Comparison of ENCODE assay signal across 11 mouse cellular contexts in the genomic region with DNA sequence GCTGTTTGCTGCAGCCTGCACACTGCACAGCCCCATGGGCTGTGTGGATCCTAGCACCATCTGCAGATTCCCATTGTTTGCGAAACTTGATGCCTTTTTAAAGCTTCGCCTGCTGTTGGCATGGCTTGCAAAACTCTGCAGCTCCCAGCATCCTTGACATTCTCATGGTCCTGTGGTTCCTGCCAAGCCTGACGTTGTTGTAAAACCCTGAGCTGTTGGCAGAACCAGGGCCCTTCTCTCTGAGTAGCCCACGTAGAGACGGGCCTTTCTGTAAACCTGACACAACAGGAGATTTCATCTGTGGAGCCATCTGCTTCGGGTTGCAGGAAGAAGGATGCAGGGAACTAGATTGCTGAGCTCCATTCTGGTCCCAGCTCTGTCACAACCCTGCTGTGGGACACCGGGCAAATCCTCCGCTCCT. TPM values are rescaled to one million over a fixed set of nuclear protein-coding genes. Genes with fewer than 3 reads are reported as not detected.
DNase-seq lines count a peak whose midpoint lies in the region; ATAC-seq and TF ChIP-seq lines count a peak whose summit lies in the region.
"Had no signal": no experiment of that assay in that cellular context is flagged by ENCODE, and none has a peak within 500 bp of the region (broad histone marks: within the 10 kb centered on the region; RNA-seq: fewer than 3 reads in every experiment).

No protein-coding gene starts in this region.

- ATAC-seq in stomach, postnatal 0 days (ENCODE audit: low FRiP score, low TSS enrichment) = no peak
- no peak for ATAC-seq in granulocyte monocyte progenitor cell, adult 5-6 weeks (replicated peaks; ENCODE audit: poor library complexity, severe bottlenecking)
- ATAC-seq: lung, postnatal 0 days; Patski had no signal

- H3K9ac ChIP-seq in stomach, postnatal 0 days (ENCODE audit: low read length) = no peak overlapping the region
- H3K9ac ChIP-seq: embryonic facial prominence, embryonic 13.5 days had no signal

- no peak for TF ChIP-seq EP300 in stomach, postnatal 0 days (optimal IDR thresholded peaks at IDR 0.05)

- TF ChIP-seq POLR2A in testis, adult 2 months (IDR thresholded peaks at IDR 0.05; ENCODE audit: control insufficient read depth, low read depth, low read length) = no peak

- no peaks in the 10 kb centered on the region for H3K27me3 ChIP-seq in testis, adult 2 months (ENCODE audit: control insufficient read depth, insufficient read depth, low read length)
- H3K27me3 ChIP-seq in stomach, postnatal 0 days (ENCODE audit: control insufficient read depth, insufficient read depth, low read length) = no peaks in the 10 kb centered on the region

- no peak overlapping the region for H3K4me3 ChIP-seq in testis, adult 2 months (ENCODE audit: control insufficient read depth, low read depth, low read length)
- no peak overlapping the region for H3K4me3 ChIP-seq in stomach, postnatal 0 days (ENCODE audit: low read depth, low read length)
- H3K4me3 ChIP-seq: embryonic facial prominence, embryonic 13.5 days had no signal

- TF ChIP-seq CTCF in testis, adult 2 months (IDR thresholded peaks at IDR 0.05; ENCODE audit: control insufficient read depth, insufficient read depth, insufficient replicate concordance, low read depth, low read length) = no peak
- no peak for TF ChIP-seq CTCF in stomach, postnatal 0 days (IDR thresholded peaks at IDR 0.05; ENCODE audit: low read depth)

- H3K4me1 ChIP-seq in testis, adult 2 months (ENCODE audit: control insufficient read depth, insufficient read depth, low read length) = peaks cover 2% of the 10 kb centered on the region; the same call in 1 of the 2 replicates
- no peaks in the 10 kb centered on the region for H3K4me1 ChIP-seq in stomach, postnatal 0 days (replicated peaks; ENCODE audit: control insufficient read depth, insufficient read depth)

- 61% methylated on average over 8 of the region's 8 CpGs for WGBS in stomach, postnatal 0 days

- H3K9me3 ChIP-seq in stomach, postnatal 0 days (ENCODE audit: control insufficient read depth, low read length) = no peaks in the 10 kb centered on the region
- H3K9me3 ChIP-seq: embryonic facial prominence, embryonic 13.5 days had no signal

- no peak for DNase-seq in testis, postnatal 10 days (ENCODE audit: low spot score)
- peak; percentile 35 to 42 for DNase-seq in cerebellum, postnatal 36 days
- peak; percentile 26 to 45 for DNase-seq in layer of hippocampus, postnatal 10 days (ENCODE audit: low spot score in 2 of 2)
- peak; percentile 96 for DNase-seq in telencephalon, adult 2 months (ENCODE audit: low read depth, low spot score)
- no peak for DNase-seq in stomach, postnatal 0 days (ENCODE audit: low spot score)
- DNase-seq in thymus, postnatal 10 days (ENCODE audit: low spot score in 2 of 2) = no peak

- H3K36me3 ChIP-seq in testis, adult 2 months (ENCODE audit: control insufficient read depth, insufficient read depth, low read length) = no peaks in the 10 kb centered on the region
- H3K36me3 ChIP-seq in stomach, postnatal 0 days (ENCODE audit: control insufficient read depth, insufficient read depth, low read length) = no peaks in the 10 kb centered on the region
- H3K36me3 ChIP-seq: embryonic facial prominence, embryonic 13.5 days had no signal

- H3K4me2 ChIP-seq in stomach, postnatal 0 days (replicated peaks; ENCODE audit: low read depth) = no peak overlapping the region
- H3K4me2 ChIP-seq: embryonic facial prominence, embryonic 13.5 days had no signal

- H3K27ac ChIP-seq in testis, adult 2 months (ENCODE audit: control insufficient read depth, insufficient read depth, low read depth, low read length) = 0 out of 2 replicates have a peak overlapping the region, but pooled peaks have one; percentile 10
- no peak overlapping the region for H3K27ac ChIP-seq in stomach, postnatal 0 days (replicated peaks)
- H3K27ac ChIP-seq: embryonic facial prominence, embryonic 13.5 days had no signal

RNA-seq across cellular contexts. Expression of gene Slco2b1, which starts 2.8 kb away (rescaled TPM):
- polyA plus RNA-seq in testis, adult 2 months (2012; rRNA removed) = 2.0 and 2.5 TPM in 2 replicates
- 10 to 100 TPM; 14.8 to 15.4 TPM for total RNA-seq in layer of hippocampus, postnatal 10 days (2021)
- polyA plus RNA-seq in stomach, postnatal 0 days (2015; fragmentation: Nextera tagmentation; extraction: Ambion mirVana) = 2.1 and 2.2 TPM in 2 replicates
- not detected in 2 replicates for total RNA-seq in granulocyte monocyte progenitor cell, adult 5-6 weeks (2014; fragmentation: Nextera tagmentation)
- total RNA-seq in granulocyte monocyte progenitor cell, adult 5-6 weeks (2017) = 0.13 TPM in 1 of 2 replicates, not detected in the other
- polyA plus RNA-seq: Patski had no signal

RNA-seq across cellular contexts. Expression of gene Olfr520, which starts 21.8 kb away (rescaled TPM):
- 0.22 TPM in 1 of 2 replicates, not detected in the other for polyA plus RNA-seq in testis, adult 2 months (2012; rRNA removed)
- total RNA-seq in layer of hippocampus, postnatal 10 days (2021) = not detected
- 0.11 TPM in 1 of 2 replicates, not detected in the other for polyA plus RNA-seq in stomach, postnatal 0 days (2015; fragmentation: Nextera tagmentation; extraction: Ambion mirVana)
- total RNA-seq in granulocyte monocyte progenitor cell, adult 5-6 weeks (2014; fragmentation: Nextera tagmentation) = not detected in 2 replicates
- total RNA-seq in granulocyte monocyte progenitor cell, adult 5-6 weeks (2017) = not detected in 2 replicates
- polyA plus RNA-seq: embryonic facial prominence, embryonic 13.5 days; lung, postnatal 0 days; Patski had no signal

RNA-seq across cellular contexts. Expression of gene Olfr521, which starts 55.0 kb away (rescaled TPM):
- polyA plus RNA-seq in testis, adult 2 months (2012; rRNA removed) = not detected in 2 replicates
- not detected for total RNA-seq in layer of hippocampus, postnatal 10 days (2021)
- polyA plus RNA-seq in stomach, postnatal 0 days (2015; fragmentation: Nextera tagmentation; extraction: Ambion mirVana) = not detected in 2 replicates
- total RNA-seq in granulocyte monocyte progenitor cell, adult 5-6 weeks (2014; fragmentation: Nextera tagmentation) = not detected in 2 replicates
- total RNA-seq in granulocyte monocyte progenitor cell, adult 5-6 weeks (2017) = not detected in 2 replicates
- polyA plus RNA-seq: embryonic facial prominence, embryonic 13.5 days; lung, postnatal 0 days; Patski had no signal

Comparison
In these comparisons a context has a peak if more than half of its experiments do, and no peak if none do; other contexts are left out.
1. DNase-seq: peak in cerebellum, postnatal 36 days (2 of 2), layer of hippocampus, postnatal 10 days (2 of 2) and telencephalon, adult 2 months (single experiment); none in testis, postnatal 10 days (single experiment), stomach, postnatal 0 days (single experiment) and thymus, postnatal 10 days (0 of 2).
2. RNA of gene Slco2b1, which starts 2.8 kb away (total RNA-seq): 14.8 to 15.4 TPM in layer of hippocampus, postnatal 10 days; 0.13 TPM in granulocyte monocyte progenitor cell, adult 5-6 weeks; every median in the first group is over 10 times any median in the second.